Mouse (Mus musculus) spleen, adult 2 months (tissue): Measurements from ENCODE around the gene Rbm38.

Experiments
- CTCF ChIP-seq: fragments of 200-500 bp; IDR thresholded peaks from 2 replicates; pipeline ENCODE4 v1.5.1; 2011; ENCODE audit warnings: mild to moderate bottlenecking, inconsistent platforms; ENCODE audit not compliant: insufficient read depth, insufficient read length, insufficient replicate concordance; ENCODE audit errors: extremely low read depth
- POLR2A ChIP-seq: fragments of 200-500 bp; IDR thresholded peaks from 2 replicates; pipeline ENCODE4 v1.6.1; 2011; ENCODE audit warnings: low read depth, low read length, inconsistent platforms

DNA sequence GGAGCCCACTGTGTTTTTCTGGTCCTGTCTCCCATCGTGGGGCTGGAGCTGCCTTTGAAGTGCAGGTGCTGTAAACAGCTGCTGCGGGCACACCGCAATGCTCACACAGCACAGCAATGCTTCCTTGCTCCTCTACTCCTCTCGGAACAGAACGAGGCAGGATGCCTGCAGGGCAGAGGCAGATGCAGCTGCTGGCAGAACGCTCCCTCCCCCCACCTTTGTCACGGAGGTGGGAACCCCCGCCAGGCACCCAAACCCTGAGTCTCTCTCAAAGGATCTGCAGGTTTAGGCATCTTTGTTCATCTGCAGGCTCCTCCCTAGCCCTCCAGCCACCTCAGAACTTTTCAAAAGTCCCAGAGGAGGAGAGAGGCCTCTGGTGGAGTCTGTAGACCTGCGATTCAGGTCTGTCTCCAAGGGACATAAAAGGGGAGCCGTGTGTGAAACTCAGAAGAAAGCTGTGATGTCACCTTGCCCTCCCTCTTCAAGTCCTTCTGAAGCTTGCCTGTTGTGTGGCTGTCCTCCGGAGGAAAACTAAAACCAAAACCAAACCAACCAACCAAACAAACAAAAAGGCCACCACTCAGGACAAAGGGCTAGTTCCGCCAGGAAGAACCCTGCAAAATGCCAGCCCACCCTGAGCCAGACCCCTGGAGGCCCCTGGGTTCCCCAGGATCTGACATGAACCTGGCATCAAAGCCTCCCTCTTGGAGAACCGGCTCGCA lies 42.7 kb upstream of the Rbm38 start, which contains the start of gene Spo11:
- TF ChIP-seq CTCF (no peak), POLR2A (no peak; the same call in 1 of the 2 replicates)
